Mouse (Mus musculus) forebrain, embryonic 16.5 days (tissue): ENCODE results near the gene Dync2li1. TPM values are rescaled to one million over a fixed set of nuclear protein-coding genes. Genes with fewer than 3 reads are reported as not detected.

Source experiments
- ATAC-seq: fragments of 200-750 bp; cut with Nextera tagmentation; 2 replicates; pipeline ENCODE4 v1.8.0; 2017; ENCODE audit warnings: mild to moderate bottlenecking, moderate library complexity
- H3K27ac ChIP-seq: fragments of 300-500 bp; sonication (generic); 2 replicates; pipeline ENCODE4 v1.5.1; 2014; ENCODE audit warnings: low read length, control low read depth
- H3K27me3 ChIP-seq: fragments of 300-500 bp; sonication (generic); replicated peaks from 2 replicates; pipeline ENCODE4 v1.6.1; 2014; ENCODE audit warnings: low read length; ENCODE audit not compliant: control insufficient read depth, insufficient read depth
- H3K36me3 ChIP-seq: fragments of 300-500 bp; sonication (generic); 2 replicates; pipeline ENCODE4 v1.6.1; 2014; ENCODE audit not compliant: control insufficient read depth, insufficient read depth
- H3K4me1 ChIP-seq: fragments of 300-500 bp; sonication (generic); replicated peaks from 2 replicates; pipeline ENCODE4 v1.6.1; 2014; ENCODE audit warnings: low read length; ENCODE audit not compliant: control insufficient read depth, insufficient read depth
- H3K4me2 ChIP-seq: fragments of 300-500 bp; sonication (generic); 2 replicates; pipeline ENCODE4 v1.6.1; 2014; ENCODE audit warnings: mild to moderate bottlenecking, low read length, control low read depth
- H3K4me3 ChIP-seq: fragments of 300-500 bp; sonication (generic); replicated peaks from 2 replicates; pipeline ENCODE4 v1.5.1; 2014; ENCODE audit warnings: mild to moderate bottlenecking, low read length, control low read depth
- H3K9ac ChIP-seq: fragments of 300-500 bp; sonication (generic); replicated peaks from 2 replicates; pipeline ENCODE4 v1.6.1; 2014; ENCODE audit warnings: low read depth, low read length, control low read depth
- H3K9me3 ChIP-seq: fragments of 300-500 bp; sonication (generic); 2 replicates; pipeline ENCODE4 v1.6.1; 2016; ENCODE audit warnings: low read length; ENCODE audit not compliant: control insufficient read depth
- WGBS: fragments of 180-500 bp; shearing (Covaris S2); extraction: QIAGEN DNeasy Blood & Tissue Kit; methylation state at CpG from one replicate; pipeline ENCODE4 v1.1.7; 2014; 5-methylcytosine and 5-hydroxymethylcytosine counted together
- polyA plus RNA-seq: library from polyadenylated mRNA; unstranded; fragments of >200 nt; fragmentation: Nextera tagmentation; extraction: Ambion mirVana; gene quantifications from 2 replicates; pipeline ENCODE4 v1.2.1, GENCODE M21; 2015

The Dync2li1 gene
- polyA plus RNA-seq, result 33.0 and 34.4 TPM in 2 replicates

- Histone ChIP-seq H3K4me3 (peak within 1 kb of the TSS; percentile 50), H3K9ac (peak within 1 kb of the TSS; percentile 56), H3K27me3 (no peaks in the 10 kb centered on the region), H3K4me2 (peak within 1 kb of the TSS; percentile 58), H3K9me3 (no peaks in the 10 kb centered on the region), H3K36me3 (no peaks in the 10 kb centered on the region), H3K27ac (no peak within 1 kb of the TSS), H3K4me1 (peaks cover 7% of the 10 kb centered on the region; the same call in 1 of the 2 replicates)
- peak; percentile 98 for ATAC-seq
- under 1% methylated on average over 25 of the region's 25 CpGs for WGBS
These were observed at the start of gene Dync2li1 for GRCm38 (mm10) chr17:84626276-84626856. Dync2li1 (plus strand) TSS chr17:84626496.

- no peak overlapping the region for H3K4me2 ChIP-seq
- ATAC-seq, result no peak
- peaks cover 2% of the 10 kb centered on the region; the same call in 1 of the 2 replicates for H3K4me1 ChIP-seq
- WGBS, result 85% methylated on average over 16 of the region's 16 CpGs
- H3K4me3 ChIP-seq, result no peak overlapping the region
- H3K9me3 ChIP-seq, result no peaks in the 10 kb centered on the region
- no peaks in the 10 kb centered on the region for H3K36me3 ChIP-seq
- no peak overlapping the region for H3K27ac ChIP-seq
- H3K27me3 ChIP-seq, result no peaks in the 10 kb centered on the region
- no peak overlapping the region for H3K9ac ChIP-seq
These were observed 49.5 kb upstream of the Dync2li1 start for GRCm38 (mm10) chr17:84576621-84577293.

- Histone ChIP-seq H3K27me3 (no peaks in the 10 kb centered on the region), H3K4me2 (no peak overlapping the region), H3K4me3 (no peak overlapping the region), H3K9ac (no peak overlapping the region), H3K27ac (no peak overlapping the region), H3K9me3 (no peaks in the 10 kb centered on the region), H3K36me3 (no peaks in the 10 kb centered on the region), H3K4me1 (peaks cover 6% of the 10 kb centered on the region; the same call in 1 of the 2 replicates)
- 89% methylated on average over 8 of the region's 8 CpGs for WGBS
- no peak for ATAC-seq
These were observed 47.0 kb upstream of the Dync2li1 start for GRCm38 (mm10) chr17:84579249-84579648.

- Histone ChIP-seq H3K4me3 (no peak overlapping the region), H3K27me3 (no peaks in the 10 kb centered on the region), H3K9me3 (no peaks in the 10 kb centered on the region), H3K4me2 (no peak overlapping the region), H3K9ac (no peak overlapping the region), H3K36me3 (no peaks in the 10 kb centered on the region), H3K4me1 (peaks cover 6% of the 10 kb centered on the region; the same call in 1 of the 2 replicates), H3K27ac (no peak overlapping the region)
- no peak for ATAC-seq
- 90% methylated on average over 10 of the region's 10 CpGs for WGBS
These were observed 46.5 kb upstream of the Dync2li1 start for GRCm38 (mm10) chr17:84579817-84580216.

- WGBS, result 69% methylated on average over 8 of the region's 8 CpGs
- Histone ChIP-seq H3K9me3 (no peaks in the 10 kb centered on the region), H3K4me1 (peaks cover 6% of the 10 kb centered on the region; the same call in 1 of the 2 replicates), H3K27me3 (no peaks in the 10 kb centered on the region), H3K27ac (no peak overlapping the region), H3K9ac (no peak overlapping the region), H3K36me3 (no peaks in the 10 kb centered on the region), H3K4me2 (no peak overlapping the region), H3K4me3 (no peak overlapping the region)
- no peak for ATAC-seq
These were observed 45.5 kb upstream of the Dync2li1 start for GRCm38 (mm10) chr17:84580821-84581220.

GRCm38 (mm10) chr17:84581740-84582414 is 44.4 kb upstream of the Dync2li1 start:
- Histone ChIP-seq H3K27ac (no peak overlapping the region), H3K36me3 (no peaks in the 10 kb centered on the region), H3K4me2 (no peak overlapping the region), H3K4me1 (peaks cover 6% of the 10 kb centered on the region; the same call in 1 of the 2 replicates), H3K27me3 (no peaks in the 10 kb centered on the region), H3K4me3 (no peak overlapping the region), H3K9ac (no peak overlapping the region), H3K9me3 (no peaks in the 10 kb centered on the region)
- WGBS, result 43% methylated on average over 8 of the region's 8 CpGs
- peak; percentile 63; the same call in 1 of the 2 replicates for ATAC-seq

- H3K36me3 ChIP-seq, result no peaks in the 10 kb centered on the region
- no peaks in the 10 kb centered on the region for H3K9me3 ChIP-seq
- H3K4me3 ChIP-seq, result no peak overlapping the region
- H3K9ac ChIP-seq, result no peak overlapping the region
- H3K4me2 ChIP-seq, result no peak overlapping the region
- 76% methylated on average over 9 of the region's 9 CpGs for WGBS
- no peaks in the 10 kb centered on the region for H3K27me3 ChIP-seq
- H3K27ac ChIP-seq, result no peak overlapping the region
- no peak for ATAC-seq
- peaks cover 6% of the 10 kb centered on the region; the same call in 1 of the 2 replicates for H3K4me1 ChIP-seq
These were observed 42.2 kb upstream of the Dync2li1 start for GRCm38 (mm10) chr17:84584107-84584506.

GRCm38 (mm10) chr17:84585104-84585503 is 41.2 kb upstream of the Dync2li1 start:
- Histone ChIP-seq H3K4me3 (no peak overlapping the region), H3K36me3 (no peaks in the 10 kb centered on the region), H3K4me1 (peaks cover 6% of the 10 kb centered on the region; the same call in 1 of the 2 replicates), H3K9ac (no peak overlapping the region), H3K27ac (no peak overlapping the region), H3K27me3 (no peaks in the 10 kb centered on the region), H3K4me2 (no peak overlapping the region), H3K9me3 (no peaks in the 10 kb centered on the region)
- ATAC-seq, result no peak
- WGBS, result 70% methylated on average over 8 of the region's 8 CpGs

GRCm38 (mm10) chr17:84590065-84590464 is 36.2 kb upstream of the Dync2li1 start:
- no peak overlapping the region for H3K4me3 ChIP-seq
- H3K9me3 ChIP-seq, result no peaks in the 10 kb centered on the region
- H3K4me2 ChIP-seq, result no peak overlapping the region
- no peaks in the 10 kb centered on the region for H3K4me1 ChIP-seq
- no peaks in the 10 kb centered on the region for H3K36me3 ChIP-seq
- H3K27ac ChIP-seq, result no peak overlapping the region
- no peak for ATAC-seq
- no peaks in the 10 kb centered on the region for H3K27me3 ChIP-seq
- 96% methylated on average over 7 of the region's 7 CpGs for WGBS
- no peak overlapping the region for H3K9ac ChIP-seq
